Mouse (Mus musculus) frontal cortex, postnatal 25 days (tissue): ENCODE data around the gene Klhdc3.

Source experiments
- DNase-seq, 2 experiments: peaks; one replicate each; pipeline ENCODE4 v3.0.0; 2022; ENCODE audit warnings: low spot score in 2 of 2

Klhdc3 gene

DNA sequence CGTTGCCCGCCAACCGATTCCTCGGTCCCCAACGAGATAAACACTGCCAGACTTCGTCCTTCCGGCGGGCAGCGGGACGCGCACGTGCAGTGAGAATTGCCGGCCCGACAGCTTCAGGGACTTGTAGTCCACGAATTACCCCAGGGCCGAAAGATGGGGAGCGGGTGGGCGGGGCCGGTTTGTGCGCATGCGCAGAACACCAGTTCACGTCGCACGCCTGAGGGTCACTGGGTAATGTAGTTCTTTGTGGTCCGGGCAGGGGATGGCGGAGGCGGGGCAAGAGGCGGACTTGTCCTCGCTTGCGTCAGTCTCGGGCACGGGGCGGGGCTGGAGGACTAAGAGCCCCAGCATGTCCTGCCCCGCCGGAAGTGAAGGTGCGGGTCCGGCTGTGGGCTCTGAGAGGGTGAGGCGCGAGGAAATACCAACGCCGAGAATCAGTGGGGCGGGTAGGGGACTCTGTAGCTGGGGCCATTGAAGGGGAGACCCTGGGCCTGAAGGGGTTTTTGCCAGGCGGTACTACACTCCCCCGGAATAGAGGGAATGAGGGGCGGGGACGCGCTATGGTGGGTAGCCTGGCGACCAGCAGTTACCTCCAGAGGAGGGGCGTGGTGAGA lies at the start of gene Klhdc3:
TSS of gene Klhdc3 (minus strand) at position 155 of the 614 bp plus-strand sequence.
- DNase-seq, result peak; percentile 83 to 93

DNA sequence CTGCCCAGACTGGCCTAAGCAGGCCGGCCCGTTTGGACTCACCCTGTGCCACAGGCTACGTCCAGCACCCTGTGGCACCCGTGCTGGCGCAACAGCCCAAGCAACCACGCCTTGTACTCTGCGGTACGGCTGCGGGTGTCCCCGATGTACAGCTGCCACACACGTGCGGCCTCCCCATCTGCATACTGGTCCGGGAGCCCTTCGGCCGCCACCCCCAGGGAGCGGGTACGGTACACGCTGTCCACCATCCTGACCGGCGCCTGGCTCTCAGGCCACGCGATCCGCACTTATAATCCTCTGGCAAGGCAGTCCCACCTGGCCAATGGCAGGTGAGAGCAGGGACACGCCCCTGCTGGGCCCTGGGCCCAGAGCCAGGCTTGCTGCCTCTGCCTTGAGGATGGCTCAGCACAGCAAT lies 48.2 kb upstream of the Klhdc3 start, which contains the start of gene Gnmt:
TSS of gene Gnmt (minus strand) at position 265 of the 415 bp plus-strand sequence.
- no peak for DNase-seq

DNA sequence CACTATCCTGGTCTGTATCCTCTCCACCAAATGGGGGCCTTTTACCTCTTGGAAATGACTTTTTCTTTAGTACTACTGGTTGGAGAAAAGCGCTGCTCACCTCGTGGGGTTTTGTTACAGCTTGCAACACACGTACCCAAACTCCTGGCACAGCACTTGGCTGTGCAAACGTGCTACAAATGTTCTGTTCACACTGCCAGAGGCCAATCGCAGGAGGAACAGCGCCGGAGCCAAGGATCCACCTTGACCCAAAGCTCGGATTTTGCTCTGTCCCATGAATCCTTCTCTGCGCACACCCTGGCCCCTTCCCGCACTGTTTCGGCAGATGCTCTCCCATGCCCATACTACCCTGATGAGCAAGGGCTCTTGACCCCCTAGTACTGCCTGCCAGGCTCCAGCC lies 47.8 kb upstream of the Klhdc3 start:
- DNase-seq, result no peak

DNA sequence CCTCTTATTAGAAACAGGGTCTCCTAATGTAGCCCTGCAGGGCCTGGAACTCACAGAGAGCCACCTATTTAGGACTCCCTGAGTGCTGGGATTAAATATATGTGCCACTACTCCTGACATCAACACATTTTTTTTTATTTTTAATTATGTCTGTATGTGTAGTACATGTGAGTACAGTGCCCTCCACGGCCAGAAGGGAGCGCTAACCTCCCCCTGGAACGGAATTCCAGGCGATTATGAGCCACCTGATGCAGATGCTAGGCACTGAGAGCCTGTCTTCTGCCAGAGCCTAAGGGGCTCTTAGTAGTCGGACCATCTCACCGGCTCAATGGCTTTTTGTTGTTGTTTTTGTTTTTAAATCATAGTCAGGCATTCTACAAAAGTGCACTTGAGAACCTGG lies 47.3 kb upstream of the Klhdc3 start:
- no peak for DNase-seq

DNA sequence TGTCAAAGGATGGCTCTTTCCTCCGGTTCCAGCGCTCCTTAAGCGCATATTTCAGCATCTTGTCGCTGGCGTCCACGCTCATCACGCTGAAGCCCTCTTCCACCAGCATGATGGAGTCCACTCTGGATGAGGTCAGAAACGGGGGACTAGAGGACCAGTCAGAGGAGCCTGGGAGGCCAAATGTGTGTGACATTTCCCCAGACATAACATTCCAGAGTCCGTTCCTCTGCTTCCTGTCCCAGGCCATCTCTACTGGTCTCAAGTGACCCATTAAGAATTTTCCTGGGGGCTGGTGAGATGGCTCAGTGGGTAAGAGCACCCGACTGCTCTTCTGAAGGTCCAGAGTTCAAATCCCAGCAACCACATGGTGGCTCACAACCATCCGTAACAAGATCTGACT lies 46.6 kb upstream of the Klhdc3 start:
- no peak for DNase-seq

DNA sequence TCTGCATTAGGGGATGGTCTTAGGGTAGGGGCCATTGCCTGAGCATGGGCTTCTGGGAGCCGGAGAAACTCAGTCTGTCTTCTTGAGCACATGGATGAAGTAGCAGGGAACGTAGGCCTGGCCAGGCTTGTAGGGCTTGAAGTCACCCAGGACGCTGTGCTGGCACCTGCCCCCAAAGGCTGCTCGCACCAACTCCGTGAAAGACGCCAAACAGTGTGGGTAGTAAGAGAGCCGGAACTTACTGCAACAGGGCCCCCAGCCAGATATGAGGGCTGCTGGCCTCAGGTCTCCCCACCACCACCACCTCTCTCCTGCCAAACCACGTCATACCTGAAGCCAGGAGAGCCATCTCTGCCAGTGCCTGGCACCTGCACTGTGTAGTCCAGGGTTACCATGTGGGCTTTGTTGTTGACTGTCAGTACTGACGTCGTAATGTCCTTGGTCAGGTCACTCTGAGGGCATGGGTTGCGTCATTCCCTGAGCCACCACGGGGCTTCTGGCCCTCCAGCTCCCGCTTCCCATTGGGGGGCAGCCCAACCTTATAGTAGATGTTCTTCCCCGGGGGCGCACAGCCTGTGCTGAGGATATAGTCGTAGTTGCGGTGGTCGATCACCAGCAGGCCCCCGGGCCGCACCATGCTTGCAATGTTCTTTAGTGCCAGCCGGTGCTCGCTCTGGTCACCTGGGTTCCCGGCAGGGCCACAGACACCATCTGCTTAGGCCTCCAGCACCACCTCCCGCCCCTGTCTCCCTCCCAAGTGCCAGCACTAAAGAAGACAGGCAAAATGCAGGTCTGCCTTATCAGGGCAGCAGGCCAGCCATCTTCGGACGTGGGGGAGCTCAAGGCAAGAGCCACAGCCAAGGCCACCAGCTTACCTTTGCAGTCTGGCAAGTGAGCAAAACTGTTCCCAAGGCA lies 45.3 kb upstream of the Klhdc3 start:
- DNase-seq, result no peak

DNA sequence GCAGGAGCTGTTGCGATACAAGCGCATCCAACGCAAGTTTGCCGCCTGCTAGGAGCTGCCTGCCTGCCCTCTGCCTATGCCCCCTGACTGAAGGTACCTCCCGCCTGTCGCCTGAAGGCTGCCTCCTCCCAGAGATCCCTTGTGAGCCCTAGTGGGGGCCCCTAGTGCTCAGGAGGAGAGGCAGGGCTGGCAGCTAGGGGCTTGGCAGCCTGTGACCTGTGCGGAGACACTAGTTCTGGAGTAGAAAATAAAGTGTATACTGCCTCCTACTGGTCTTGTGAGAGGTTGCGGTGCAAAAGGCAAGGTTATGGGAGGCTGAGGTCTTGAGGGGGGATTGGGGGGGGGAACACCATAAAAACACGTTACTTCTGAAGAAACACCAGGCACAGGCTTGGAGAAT lies 44.6 kb upstream of the Klhdc3 start:
- no peak for DNase-seq

DNA sequence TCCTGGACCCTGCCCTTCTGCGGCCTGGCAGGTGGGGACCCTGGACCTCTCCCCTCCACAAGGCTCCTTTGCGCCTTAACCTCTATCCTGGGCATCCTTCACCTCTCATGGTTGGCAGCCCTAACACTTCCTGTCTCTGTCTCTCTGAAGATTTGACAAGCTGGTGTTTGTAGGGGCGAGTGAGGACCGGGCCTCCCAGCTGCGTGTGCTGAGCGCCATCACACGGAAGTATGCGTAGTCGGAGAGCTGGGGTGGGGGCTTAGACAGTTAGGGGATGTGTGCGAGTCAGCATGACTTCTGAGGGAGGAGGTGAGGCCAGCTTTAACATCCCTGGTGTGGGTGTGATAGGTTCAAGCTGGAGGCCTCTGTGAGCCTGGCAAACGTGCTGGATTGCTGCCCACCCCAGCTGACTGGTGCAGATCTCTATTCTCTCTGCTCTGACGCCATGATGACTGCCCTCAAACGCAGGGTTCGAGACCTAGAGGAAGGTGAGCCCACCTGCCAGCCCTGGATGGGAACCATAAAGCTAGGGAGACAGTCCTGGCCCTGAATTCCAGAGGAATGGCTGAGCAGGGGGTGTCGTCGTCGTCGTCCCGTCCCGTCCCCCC lies 43.9 kb upstream of the Klhdc3 start:
- no peak for DNase-seq

DNA sequence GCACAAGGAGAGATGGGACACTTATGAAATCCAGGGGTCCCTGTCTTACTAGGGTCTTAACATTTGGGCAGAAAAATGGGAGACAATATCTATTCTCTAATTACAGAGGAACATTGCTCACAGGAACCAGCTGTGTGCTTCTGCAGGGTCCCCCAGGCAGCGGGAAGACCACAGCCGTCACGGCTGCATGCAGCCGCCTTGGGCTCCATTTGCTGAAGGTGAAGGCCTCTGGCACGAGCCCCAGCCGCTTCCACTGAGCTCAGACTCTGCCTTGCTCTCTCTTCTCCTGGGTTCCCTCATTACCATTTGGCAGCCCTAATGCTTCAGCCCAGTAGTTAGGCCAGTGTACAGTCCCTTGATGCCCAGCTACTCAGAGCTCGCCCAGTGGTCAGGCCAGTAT lies 40.4 kb upstream of the Klhdc3 start:
- DNase-seq, result no peak

DNA sequence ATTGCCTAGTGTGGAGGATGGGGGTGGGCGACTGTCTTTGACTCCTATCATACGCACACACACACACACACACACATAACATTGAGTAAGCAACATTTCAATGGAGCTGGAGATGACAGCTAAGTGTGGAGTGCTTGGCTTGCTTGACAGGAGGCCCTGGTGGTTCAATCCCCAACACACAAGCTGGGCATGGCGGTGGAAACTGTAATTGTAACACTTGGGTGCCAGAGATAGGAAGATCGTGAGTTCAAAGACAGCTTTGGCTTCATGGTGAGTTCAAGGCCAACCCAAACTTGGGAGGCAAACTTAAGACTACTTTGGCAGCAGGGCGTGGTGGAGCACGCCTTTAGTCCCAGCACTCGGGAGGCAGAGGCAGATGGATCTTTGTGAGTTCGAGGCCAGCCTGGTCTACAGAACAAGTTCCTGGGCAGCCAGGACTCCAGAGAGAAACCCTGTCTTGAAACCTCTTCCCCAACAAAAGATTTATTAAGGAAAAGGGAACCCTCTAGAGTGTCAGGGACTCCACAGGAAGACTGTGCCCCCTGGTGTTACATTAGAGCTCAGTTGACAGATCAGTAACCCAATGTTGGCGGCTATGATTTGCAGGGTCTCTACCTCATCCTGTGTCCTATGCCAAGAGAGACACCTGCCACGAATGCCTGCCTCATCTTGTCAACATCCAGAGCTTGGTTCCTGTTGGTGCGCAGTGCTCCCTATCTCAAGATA lies 34.2 kb upstream of the Klhdc3 start:
- DNase-seq, result no peak

DNA sequence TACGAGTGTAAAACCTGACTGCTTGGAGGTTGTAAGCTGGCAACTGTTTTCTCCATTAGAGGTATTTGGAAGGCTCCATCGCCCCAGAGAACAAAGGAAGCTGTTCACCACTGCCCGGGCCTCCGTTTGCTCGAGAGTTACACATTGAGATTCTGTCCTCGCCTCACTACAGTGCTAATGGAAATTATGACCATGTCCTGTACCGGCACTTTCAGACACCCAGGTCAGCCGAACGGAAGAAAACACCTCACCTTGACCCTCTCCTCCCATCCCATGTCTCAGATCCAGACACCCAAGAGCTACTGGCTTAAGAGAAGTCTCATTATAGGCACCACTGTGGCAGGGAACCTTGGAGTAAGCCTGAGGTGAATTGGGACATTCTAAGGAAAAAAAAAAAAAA lies 33.1 kb upstream of the Klhdc3 start:
- no peak for DNase-seq

DNA sequence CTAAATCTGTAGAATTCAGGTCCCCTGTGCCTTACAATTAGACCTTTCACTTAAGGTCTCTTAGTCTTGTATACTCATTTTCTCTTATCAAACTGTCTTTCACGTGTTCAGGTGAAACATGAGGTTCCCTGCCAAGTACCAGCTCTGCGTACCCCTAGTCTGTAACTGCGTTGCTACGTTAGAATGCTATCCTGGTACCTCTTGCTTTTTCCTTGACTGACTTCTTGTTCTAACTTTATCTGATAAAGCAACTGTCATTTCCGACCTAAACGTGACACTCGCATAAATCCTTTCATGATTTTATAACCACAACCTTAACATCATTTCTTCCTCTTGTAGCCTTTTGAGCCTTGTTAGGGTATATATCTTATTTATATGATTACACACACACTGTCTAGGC lies 31.7 kb upstream of the Klhdc3 start:
- no peak for DNase-seq

DNA sequence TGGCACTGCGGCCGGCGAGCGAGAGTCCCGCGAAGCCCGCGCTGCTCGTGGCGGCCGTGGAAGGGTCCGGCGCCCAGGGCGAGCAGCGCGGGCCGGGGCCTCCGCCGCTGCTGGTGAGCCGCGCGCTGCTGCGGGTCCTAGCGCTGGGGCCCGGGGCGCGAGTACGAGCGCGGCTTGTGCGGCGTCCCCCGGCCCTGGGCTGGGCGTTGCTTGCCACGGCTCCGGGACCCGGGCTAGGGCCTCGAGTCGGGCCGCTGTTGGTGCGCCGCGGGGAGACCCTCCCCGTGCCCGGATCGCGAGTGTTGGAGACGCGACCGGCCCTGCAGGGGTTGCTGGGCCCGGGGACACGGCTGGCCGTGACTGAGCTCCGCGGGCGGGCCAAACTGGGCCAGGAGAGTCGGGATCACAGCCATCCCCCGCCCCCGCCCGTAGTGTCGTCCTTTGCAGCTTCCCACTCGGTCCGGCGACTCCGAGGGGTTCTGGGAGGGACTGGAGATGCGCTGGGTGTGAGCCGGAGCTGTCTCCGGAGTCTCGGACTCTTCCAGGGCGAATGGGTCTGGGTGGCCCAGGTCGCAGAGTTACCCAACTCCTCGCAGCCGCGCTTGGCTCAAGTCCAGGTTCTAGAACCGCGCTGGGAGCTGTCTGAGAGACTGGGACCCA lies 31.0 kb upstream of the Klhdc3 start:
- peak in 1 of 2 experiments; percentile 33 for DNase-seq

DNA sequence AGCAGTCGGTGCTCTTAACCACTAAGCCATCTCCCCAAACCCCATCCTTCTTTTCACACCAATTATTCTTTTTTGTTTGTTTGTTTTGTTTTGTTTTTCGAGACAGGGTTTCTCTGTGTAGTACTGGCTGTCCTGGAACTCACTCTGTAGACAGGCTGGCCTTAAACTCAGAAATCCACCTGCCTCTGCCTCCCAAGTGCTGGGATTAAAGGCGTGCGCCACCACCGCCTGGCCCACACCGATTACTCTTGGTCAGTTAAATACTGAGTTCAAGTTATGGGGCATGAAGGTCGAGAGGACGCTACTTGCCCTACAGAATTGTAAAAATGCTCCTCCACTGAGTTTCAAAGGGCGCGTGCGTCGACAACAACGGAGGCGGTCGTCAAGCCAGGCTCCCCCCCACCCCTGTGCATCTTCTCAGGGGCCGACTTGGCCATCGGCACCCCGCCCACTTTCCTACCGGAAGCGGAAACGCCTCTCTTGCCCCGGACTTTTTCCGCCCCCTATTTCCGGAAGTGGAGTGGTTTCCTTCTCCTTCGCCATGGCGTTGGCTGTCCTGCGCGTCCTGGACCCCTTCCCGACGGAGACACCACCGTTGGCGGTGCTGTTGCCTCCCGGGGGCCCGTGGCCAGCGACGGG lies 30.4 kb upstream of the Klhdc3 start, which contains the start of gene Pex6:
TSS of gene Pex6 (plus strand) at position 505 of the 639 bp plus-strand sequence.
- peak; percentile 76 to 81 for DNase-seq

DNA sequence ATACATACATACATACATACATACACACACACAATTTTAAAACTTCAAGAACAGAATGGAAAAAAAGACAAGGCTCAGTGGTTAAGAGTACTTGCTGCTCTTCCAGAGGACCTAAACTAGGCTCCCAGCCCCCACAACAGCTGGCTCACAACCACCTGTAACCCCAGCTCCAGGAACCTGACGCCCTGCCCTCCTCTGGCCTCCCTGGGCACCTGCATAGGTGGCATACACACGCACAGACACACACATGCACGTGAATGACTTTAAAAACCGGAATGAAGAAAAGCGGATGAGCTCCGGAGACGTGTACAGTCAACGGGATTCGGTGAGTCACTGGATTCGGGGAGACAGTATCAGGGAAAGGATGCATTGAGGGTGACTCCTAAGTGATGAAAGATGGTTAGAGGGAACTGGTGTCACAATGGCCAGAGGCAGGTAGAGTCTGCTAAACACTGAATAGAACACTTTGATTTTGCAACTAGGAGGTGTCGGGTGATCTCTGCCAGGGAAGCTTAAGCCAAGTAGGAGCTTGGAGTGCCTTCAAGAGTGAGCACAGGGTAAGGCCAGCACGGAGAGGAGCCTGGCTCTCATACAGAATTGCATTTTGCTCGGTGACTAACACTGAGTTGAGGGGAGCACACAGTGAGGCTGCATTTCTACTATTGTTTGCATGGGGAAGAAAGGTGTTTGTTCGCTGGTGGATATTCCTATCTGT lies 25.8 kb upstream of the Klhdc3 start:
- no peak for DNase-seq

DNA sequence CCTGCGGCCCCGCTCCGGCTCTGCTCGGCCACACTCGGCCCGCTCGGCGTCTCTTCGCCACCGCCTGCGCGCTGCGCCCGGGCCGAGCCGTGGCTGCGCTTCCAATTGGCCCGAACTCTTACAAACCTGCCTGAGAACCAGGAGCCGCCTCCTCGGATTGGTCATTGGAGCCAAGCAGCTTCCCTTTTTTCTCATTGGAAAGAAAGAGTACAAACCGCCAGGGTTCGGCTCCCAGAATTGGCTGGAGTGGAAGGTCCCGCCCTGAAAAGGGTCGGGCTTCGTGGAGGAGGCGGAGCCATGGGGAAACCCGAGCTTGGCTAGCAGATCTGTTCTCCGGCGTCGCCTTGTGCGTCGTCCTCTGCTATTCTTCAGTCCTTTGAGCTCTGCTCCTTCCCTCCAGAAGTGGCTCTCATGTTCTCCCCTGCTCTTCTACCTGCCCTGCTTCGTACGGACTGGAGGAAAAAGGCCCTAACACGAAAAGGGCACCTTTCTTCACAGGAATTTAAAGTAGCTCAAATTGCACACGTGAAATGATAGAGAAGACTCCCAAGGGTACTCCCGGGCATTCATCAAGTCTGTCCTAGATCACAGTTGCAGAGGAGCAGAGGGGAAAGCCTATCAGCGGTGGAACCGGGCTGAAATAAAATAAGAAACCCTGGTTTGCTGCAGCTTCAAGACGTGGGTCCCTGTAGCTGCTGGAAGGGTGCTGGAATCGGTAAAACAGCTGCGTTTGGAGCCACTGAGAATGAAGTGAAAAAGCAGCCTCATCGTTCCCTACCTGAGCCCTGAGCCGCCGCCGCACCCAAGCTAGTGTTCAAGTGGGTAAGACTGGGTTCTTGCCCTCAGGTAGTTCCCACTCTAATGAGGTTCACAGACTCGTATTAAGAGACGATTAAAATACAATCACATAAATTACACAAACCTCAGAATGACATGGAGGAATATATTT lies 24.4 kb upstream of the Klhdc3 start, which contains the start of gene Ppp2r5d:
TSS of gene Ppp2r5d (minus strand) at position 225 of the 949 bp plus-strand sequence.
- peak; percentile 92 to 95 for DNase-seq

DNA sequence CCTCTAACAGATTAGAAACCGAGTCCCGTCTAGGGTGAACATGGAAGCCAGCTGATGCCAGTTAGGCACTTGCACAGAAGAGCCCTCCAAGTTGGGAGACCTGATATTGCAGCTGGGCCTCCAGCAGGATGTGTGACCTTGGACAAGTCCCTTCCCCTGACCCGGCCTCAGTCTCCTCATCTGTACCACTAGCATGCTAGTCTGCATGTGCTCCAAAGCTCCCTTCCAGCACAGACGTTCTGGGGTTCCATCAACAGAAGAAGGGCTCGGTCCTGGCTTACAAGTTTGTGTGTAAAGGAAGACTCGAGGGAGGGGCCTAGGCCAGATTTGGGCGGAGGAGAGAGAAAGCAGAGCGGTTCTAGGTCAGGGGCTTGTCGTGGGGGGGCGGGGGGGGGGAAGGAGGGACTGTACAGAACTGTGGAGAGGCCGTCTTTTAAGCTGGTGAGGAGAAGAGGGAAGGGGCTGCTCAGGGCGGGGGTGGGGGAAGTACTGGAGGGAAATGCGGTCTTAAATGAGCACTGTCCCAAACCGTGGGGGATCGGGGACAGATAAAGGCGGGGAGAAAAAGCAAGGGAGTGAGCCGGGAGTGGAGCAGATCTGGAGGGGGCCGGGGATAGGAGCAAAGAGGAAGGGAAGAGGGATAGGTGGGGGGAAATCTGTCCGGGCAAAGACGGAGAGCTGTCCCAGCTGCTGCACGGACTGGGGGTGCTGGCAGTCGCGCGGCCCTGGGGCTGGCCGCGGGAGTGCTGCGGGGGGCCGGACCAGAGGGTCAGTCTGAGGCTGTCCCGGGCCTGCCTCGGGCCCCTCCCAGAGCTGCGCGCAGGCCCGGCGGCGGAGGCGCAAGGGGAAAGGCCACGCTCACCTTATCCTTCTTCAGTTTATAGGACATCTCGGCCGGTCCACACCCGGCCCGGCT lies 23.5 kb upstream of the Klhdc3 start:
- DNase-seq, result no peak

DNA sequence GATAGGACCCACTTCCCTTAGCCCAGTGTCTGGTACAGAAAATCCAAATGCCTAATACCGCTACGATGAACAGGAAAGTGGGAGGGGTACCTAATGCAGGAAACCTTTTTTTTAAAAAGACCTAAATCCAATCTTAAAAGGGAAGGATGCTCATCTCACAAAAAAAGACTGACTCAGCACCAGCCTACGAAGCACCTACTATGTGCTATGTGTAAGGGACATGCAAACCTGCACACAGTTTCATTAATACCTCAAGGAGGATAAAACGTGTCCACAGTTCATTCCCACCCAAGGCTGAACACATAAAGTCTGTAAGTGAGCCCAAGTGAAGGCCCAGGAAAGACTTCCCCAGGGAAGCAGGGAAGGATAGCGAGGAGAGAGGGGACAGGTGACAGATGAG lies 21.8 kb upstream of the Klhdc3 start:
- no peak for DNase-seq
